Mouse (Mus musculus): ENCODE measurements around the gene Thbs1. TPM values are rescaled to one million over a fixed set of nuclear protein-coding genes. Genes with fewer than 3 reads are reported as not detected.

The Thbs1 gene
- polyA plus RNA-seq, 1 experiment: 126 TPM

DNA sequence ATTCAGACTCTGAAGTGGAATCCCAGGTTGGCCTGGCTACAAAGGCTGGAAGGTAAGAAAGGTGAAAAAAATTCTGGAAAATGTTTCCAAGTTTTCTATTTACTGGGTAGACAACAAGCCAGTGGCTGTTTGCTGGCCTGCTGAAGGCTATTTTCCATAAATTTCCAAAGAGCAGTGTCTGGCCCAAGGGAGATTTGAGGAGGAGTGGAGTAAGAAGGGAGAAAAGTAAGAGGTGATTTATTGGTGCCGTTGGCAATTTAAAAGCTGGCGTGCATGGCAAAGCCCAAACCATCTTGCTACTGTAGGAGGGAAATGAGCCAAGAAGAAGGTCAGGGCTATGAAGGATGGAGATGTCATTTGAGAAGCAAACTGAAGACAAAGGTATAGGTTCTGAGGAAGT lies 26.0 kb upstream of the Thbs1 start:
- TF ChIP-seq CEBPB (IDR thresholded peaks at IDR 0.05; ENCODE audit: low read depth) (no peak), CTCF (IDR thresholded peaks at IDR 0.05; ENCODE audit: control insufficient read depth, insufficient read depth, insufficient read length) (no peak), FOSL1 (IDR thresholded peaks at IDR 0.05; ENCODE audit: insufficient read depth, low read length, poor library complexity, severe bottlenecking) (no peak), MYOG (IDR thresholded peaks at IDR 0.05; ENCODE audit: control insufficient read depth, extremely low read depth, insufficient read length) (no peak), USF1 (IDR thresholded peaks at IDR 0.05; ENCODE audit: low read depth) (no peak)
- Histone ChIP-seq H3K79me3 (ENCODE audit: low read depth) (no peaks in the 10 kb centered on the region), H3K36me3 (ENCODE audit: control insufficient read depth, insufficient read depth) (no peaks in the 10 kb centered on the region)

GRCm38 (mm10) chr2:118087044-118087726 lies 24.5 kb upstream of the Thbs1 start:
- Histone ChIP-seq H3K79me3 (ENCODE audit: low read depth) (no peaks in the 10 kb centered on the region), H3K79me2 (ENCODE audit: control insufficient read depth, insufficient read depth) (no peaks in the 10 kb centered on the region), H3K27me3 (ENCODE audit: control insufficient read depth, insufficient read depth, insufficient read length) (no peaks in the 10 kb centered on the region), H3K36me3 (ENCODE audit: control insufficient read depth, insufficient read depth) (no peaks in the 10 kb centered on the region), H3K4me3 (ENCODE audit: insufficient read depth, poor library complexity, severe bottlenecking) (no peak overlapping the region), H3ac (ENCODE audit: control insufficient read depth, insufficient read length, low read depth) (no peak overlapping the region)
- TF ChIP-seq MYOD1 (IDR thresholded peaks at IDR 0.05; ENCODE audit: control insufficient read depth, insufficient read length, low read depth) (no peak), CEBPB (IDR thresholded peaks at IDR 0.05; ENCODE audit: low read depth) (no peak), MAX (IDR thresholded peaks at IDR 0.05) (no peak), CTCF (IDR thresholded peaks at IDR 0.05; ENCODE audit: control insufficient read depth, insufficient read depth, insufficient read length) (no peak), FOSL1 (IDR thresholded peaks at IDR 0.05; ENCODE audit: insufficient read depth, low read length, poor library complexity, severe bottlenecking) (no peak), USF1 (IDR thresholded peaks at IDR 0.05; ENCODE audit: low read depth) (no peak), MYOG (IDR thresholded peaks at IDR 0.05; ENCODE audit: control insufficient read depth, extremely low read depth, insufficient read length) (no peak)

More for the DNA sequence above, 26.0 kb upstream of the Thbs1 start:
- Histone ChIP-seq H3K27me3 (ENCODE audit: control insufficient read depth, insufficient read depth, insufficient read length) (no peaks in the 10 kb centered on the region), H3K79me2 (ENCODE audit: control insufficient read depth, insufficient read depth) (no peaks in the 10 kb centered on the region), H3K4me3 (ENCODE audit: insufficient read depth, poor library complexity, severe bottlenecking) (no peak overlapping the region), H3ac (ENCODE audit: control insufficient read depth, insufficient read length, low read depth) (no peak overlapping the region)

DNA sequence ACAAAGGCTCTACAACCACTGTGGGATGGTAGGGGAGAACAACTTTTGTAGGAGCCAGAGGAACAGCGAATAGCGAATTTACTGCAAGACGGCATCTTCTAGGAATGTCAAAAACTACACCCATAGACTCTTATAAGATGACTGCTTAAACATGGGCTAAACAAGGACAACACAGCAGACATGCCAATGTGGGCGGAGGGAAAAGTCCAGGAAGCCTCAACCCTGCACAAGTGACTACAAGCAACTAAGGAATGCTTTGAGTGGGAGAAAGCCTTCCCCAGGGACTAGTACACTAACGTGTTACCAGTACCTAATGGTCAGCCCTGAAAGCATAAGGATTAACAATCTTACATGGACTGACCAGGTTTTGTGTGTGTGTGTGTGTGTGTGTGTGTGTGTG lies 20.4 kb upstream of the Thbs1 start:
- TF ChIP-seq CEBPB (IDR thresholded peaks at IDR 0.05; ENCODE audit: low read depth): no peak
- TF ChIP-seq MYOG (IDR thresholded peaks at IDR 0.05; ENCODE audit: control insufficient read depth, extremely low read depth, insufficient read length): no peak
- no peak for TF ChIP-seq FOSL1 (IDR thresholded peaks at IDR 0.05; ENCODE audit: insufficient read depth, low read length, poor library complexity, severe bottlenecking)
- no peak for TF ChIP-seq USF1 (IDR thresholded peaks at IDR 0.05; ENCODE audit: low read depth)
- TF ChIP-seq MAX (IDR thresholded peaks at IDR 0.05): no peak
- no peak for TF ChIP-seq CTCF (IDR thresholded peaks at IDR 0.05; ENCODE audit: control insufficient read depth, insufficient read depth, insufficient read length)
- TF ChIP-seq MYOD1 (IDR thresholded peaks at IDR 0.05; ENCODE audit: control insufficient read depth, insufficient read length, low read depth): no peak
- Histone ChIP-seq H3K27me3 (ENCODE audit: control insufficient read depth, insufficient read depth, insufficient read length) (no peaks in the 10 kb centered on the region), H3K79me3 (ENCODE audit: low read depth) (no peaks in the 10 kb centered on the region), H3K36me3 (ENCODE audit: control insufficient read depth, insufficient read depth) (no peaks in the 10 kb centered on the region), H3ac (ENCODE audit: control insufficient read depth, insufficient read length, low read depth) (no peak overlapping the region), H3K4me3 (ENCODE audit: insufficient read depth, poor library complexity, severe bottlenecking) (no peak overlapping the region), H3K79me2 (ENCODE audit: control insufficient read depth, insufficient read depth) (no peaks in the 10 kb centered on the region)

DNA sequence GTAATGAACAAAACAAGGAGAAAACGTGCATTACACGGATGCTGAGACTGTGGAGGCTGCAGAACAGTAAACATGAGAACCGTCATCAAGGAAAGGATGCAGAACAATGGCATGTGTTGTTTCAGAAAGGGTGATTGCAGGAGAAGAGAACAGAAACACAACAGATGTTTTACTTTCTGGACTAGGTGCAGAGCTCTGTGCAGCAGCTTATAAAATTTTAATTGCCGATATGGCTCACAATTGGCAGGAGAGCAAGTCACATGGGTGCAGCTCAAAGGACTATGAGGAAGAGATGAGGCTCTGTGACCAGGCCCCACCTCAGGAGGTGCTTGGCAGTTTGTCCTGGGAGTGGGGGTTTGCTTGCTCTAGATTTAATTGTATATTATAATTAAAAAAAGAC lies 12.6 kb upstream of the Thbs1 start:
- H3K79me2 ChIP-seq (ENCODE audit: control insufficient read depth, insufficient read depth): no peaks in the 10 kb centered on the region
- no peaks in the 10 kb centered on the region for H3K36me3 ChIP-seq (ENCODE audit: control insufficient read depth, insufficient read depth)
- H3K79me3 ChIP-seq (ENCODE audit: low read depth): no peaks in the 10 kb centered on the region
- no peaks in the 10 kb centered on the region for H3K27me3 ChIP-seq (ENCODE audit: control insufficient read depth, insufficient read depth, insufficient read length)
- H3K4me3 ChIP-seq (ENCODE audit: insufficient read depth, poor library complexity, severe bottlenecking): no peak overlapping the region
- no peak overlapping the region for H3ac ChIP-seq (ENCODE audit: control insufficient read depth, insufficient read length, low read depth)
- TF ChIP-seq USF1 (IDR thresholded peaks at IDR 0.05; ENCODE audit: low read depth) (no peak), MYOD1 (IDR thresholded peaks at IDR 0.05; ENCODE audit: control insufficient read depth, insufficient read length, low read depth) (no peak), MYOG (IDR thresholded peaks at IDR 0.05; ENCODE audit: control insufficient read depth, extremely low read depth, insufficient read length) (no peak), CTCF (IDR thresholded peaks at IDR 0.05; ENCODE audit: control insufficient read depth, insufficient read depth, insufficient read length) (no peak), MAX (IDR thresholded peaks at IDR 0.05) (no peak), CEBPB (IDR thresholded peaks at IDR 0.05; ENCODE audit: low read depth) (no peak), FOSL1 (IDR thresholded peaks at IDR 0.05; ENCODE audit: insufficient read depth, low read length, poor library complexity, severe bottlenecking) (no peak)

DNA sequence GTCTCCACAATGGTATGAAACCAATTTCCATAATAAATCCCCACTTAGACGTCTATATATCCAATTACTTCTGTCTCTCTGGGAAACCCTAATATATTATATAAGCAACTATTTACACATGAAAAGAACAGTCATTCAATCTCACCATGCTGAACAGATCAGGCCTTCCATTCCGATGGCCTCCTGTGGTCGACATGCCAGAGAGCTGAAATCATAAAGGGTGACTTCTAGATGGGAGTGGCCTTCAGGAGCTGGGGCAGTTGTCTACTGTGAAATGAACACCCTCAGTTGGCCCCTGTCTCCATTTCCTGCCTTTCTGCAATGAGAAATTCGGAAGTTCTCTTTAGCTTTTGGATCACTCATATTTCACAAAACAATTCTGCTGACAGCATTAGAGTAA lies 9.5 kb upstream of the Thbs1 start:
- TF ChIP-seq CTCF (IDR thresholded peaks at IDR 0.05; ENCODE audit: control insufficient read depth, insufficient read depth, insufficient read length) (no peak), USF1 (IDR thresholded peaks at IDR 0.05; ENCODE audit: low read depth) (no peak), MAX (IDR thresholded peaks at IDR 0.05) (no peak), FOSL1 (IDR thresholded peaks at IDR 0.05; ENCODE audit: insufficient read depth, low read length, poor library complexity, severe bottlenecking) (no peak), MYOD1 (IDR thresholded peaks at IDR 0.05; ENCODE audit: control insufficient read depth, insufficient read length, low read depth) (no peak), CEBPB (IDR thresholded peaks at IDR 0.05; ENCODE audit: low read depth) (no peak), MYOG (IDR thresholded peaks at IDR 0.05; ENCODE audit: control insufficient read depth, extremely low read depth, insufficient read length) (no peak)
- H3K27me3 ChIP-seq (ENCODE audit: control insufficient read depth, insufficient read depth, insufficient read length): no peaks in the 10 kb centered on the region
- H3K36me3 ChIP-seq (ENCODE audit: control insufficient read depth, insufficient read depth): no peaks in the 10 kb centered on the region

More for the DNA sequence above, 9.5 kb upstream of the Thbs1 start:
- Histone ChIP-seq H3K79me3 (ENCODE audit: low read depth) (no peaks in the 10 kb centered on the region), H3ac (ENCODE audit: control insufficient read depth, insufficient read length, low read depth) (no peak overlapping the region), H3K4me3 (ENCODE audit: insufficient read depth, poor library complexity, severe bottlenecking) (no peak overlapping the region), H3K79me2 (ENCODE audit: control insufficient read depth, insufficient read depth) (no peaks in the 10 kb centered on the region)

All from C2C12 (cell line).